Mouse (Mus musculus): Measurements from ENCODE around the gene Pdrg1.

DNA sequence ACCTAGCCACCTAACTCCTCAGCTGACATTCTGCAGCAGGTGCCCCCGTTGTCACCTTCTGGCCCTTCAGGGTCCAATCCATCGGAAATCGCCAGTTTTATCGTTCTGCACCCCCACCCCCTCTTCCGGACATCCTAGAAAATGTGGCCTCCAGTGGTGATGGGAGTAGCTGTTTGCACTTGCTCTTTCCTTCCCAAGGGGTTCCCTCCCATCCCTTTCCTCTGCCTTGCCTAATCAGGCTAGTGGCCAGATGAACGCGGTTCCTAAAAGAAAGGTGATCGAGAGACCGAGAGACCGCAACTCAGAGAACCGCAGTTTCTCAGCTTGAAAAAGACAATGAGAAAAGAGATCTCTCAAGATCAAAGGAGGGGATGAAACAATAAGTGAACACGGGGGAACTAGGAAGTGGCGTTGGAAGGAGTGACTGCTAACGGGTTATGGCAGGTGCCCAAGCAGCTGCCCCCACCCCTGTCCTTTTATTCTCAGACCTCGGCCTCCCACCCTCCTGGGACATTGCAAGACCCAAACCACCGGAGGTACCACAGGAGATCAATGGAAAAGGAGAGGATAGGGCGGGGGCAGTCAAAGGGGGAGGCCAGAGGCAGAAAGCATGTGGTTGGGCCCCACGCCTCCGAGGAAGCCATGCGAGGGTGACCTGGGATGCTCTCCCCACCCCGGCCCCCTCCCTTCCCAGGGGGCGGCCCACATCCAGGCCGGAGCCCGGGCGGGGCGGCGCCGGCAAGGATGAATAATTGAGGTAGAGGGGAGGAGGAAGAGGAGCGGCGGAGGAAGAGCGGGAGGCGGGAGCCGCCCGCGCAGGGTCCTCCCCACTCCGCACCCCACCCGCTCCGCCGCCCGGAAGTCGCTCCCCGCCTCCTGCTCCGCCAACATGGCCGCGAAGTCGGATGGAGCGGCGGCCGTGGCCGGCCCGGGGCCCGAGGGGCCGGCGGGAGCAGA lies 16.2 kb upstream of the Pdrg1 start, which contains the start of gene Xkr7:
- no peak for TF ChIP-seq ZNF384 (IDR thresholded peaks at IDR 0.05; ENCODE audit: low read depth, low read length)
- no peak for TF ChIP-seq CHD2 (IDR thresholded peaks at IDR 0.05; ENCODE audit: low read depth, low read length)
- TF ChIP-seq MAFK (IDR thresholded peaks at IDR 0.05; ENCODE audit: insufficient read depth, low read depth, low read length): no peak
- TF ChIP-seq HCFC1 (IDR thresholded peaks at IDR 0.05; ENCODE audit: borderline replicate concordance, insufficient read depth, low read length): no peak
